Mouse (Mus musculus) liver, postnatal 0 days (tissue): ENCODE measurements around the gene Stradb. TPM values are rescaled to one million over a fixed set of nuclear protein-coding genes. Genes with fewer than 3 reads are reported as not detected.

Experiments used
- ATAC-seq: fragments of 200-750 bp; cut with Nextera tagmentation; 2 replicates; pipeline ENCODE4 v1.8.0; 2017; ENCODE audit warnings: mild to moderate bottlenecking, moderate library complexity
- DNase-seq: peaks from one replicate; pipeline ENCODE4 v3.0.0-alpha.2; 2016
- H3K27ac ChIP-seq: fragments of 300-500 bp; sonication (generic); 2 replicates; pipeline ENCODE4 v1.5.1; 2014; ENCODE audit warnings: antibody characterized with exemption, moderate library complexity, mild to moderate bottlenecking, low read depth
- H3K27me3 ChIP-seq: fragments of 300-500 bp; sonication (generic); 2 replicates; pipeline ENCODE4 v1.6.1; 2014; ENCODE audit warnings: low read length, control low read depth, mixed read lengths; ENCODE audit not compliant: insufficient read depth
- H3K36me3 ChIP-seq: fragments of 300-500 bp; sonication (generic); replicated peaks from 2 replicates; pipeline ENCODE4 v1.6.1; 2014; ENCODE audit warnings: mild to moderate bottlenecking, control low read depth, low read length, moderate library complexity, mixed read lengths; ENCODE audit not compliant: insufficient read depth
- H3K4me1 ChIP-seq: fragments of 300-500 bp; sonication (generic); 2 replicates; pipeline ENCODE4 v1.6.1; 2014; ENCODE audit warnings: antibody characterized with exemption, mild to moderate bottlenecking, control low read depth; ENCODE audit not compliant: insufficient read depth
- H3K4me2 ChIP-seq: fragments of 300-500 bp; sonication (generic); 2 replicates; pipeline ENCODE4 v1.6.1; 2014; ENCODE audit warnings: low read depth, mild to moderate bottlenecking, low read length, moderate library complexity, mixed read lengths
- H3K4me3 ChIP-seq: fragments of 300-500 bp; sonication (generic); 2 replicates; pipeline ENCODE4 v1.5.1; 2014; ENCODE audit warnings: low read depth, low read length
- H3K9ac ChIP-seq: fragments of 300-500 bp; sonication (generic); replicated peaks from 2 replicates; pipeline ENCODE4 v1.6.1; 2014; ENCODE audit warnings: mild to moderate bottlenecking, moderate library complexity
- H3K9me3 ChIP-seq: fragments of 300-500 bp; sonication (generic); 2 replicates; pipeline ENCODE4 v1.6.1; 2016; ENCODE audit warnings: mild to moderate bottlenecking, control low read depth, low read length, mixed read lengths
- CTCF ChIP-seq: sonication (generic); IDR thresholded peaks from 2 replicates; pipeline ENCODE4 v1.5.1; 2016; ENCODE audit warnings: antibody characterized with exemption, low read depth
- EP300 ChIP-seq: IDR thresholded peaks from 2 replicates; pipeline ENCODE4 v1.6.1; 2016; ENCODE audit warnings: antibody characterized with exemption, low read depth, mild to moderate bottlenecking
- WGBS: fragments of 180-500 bp; shearing (Covaris S2); extraction: QIAGEN DNeasy Blood & Tissue Kit; methylation state at CpG from one replicate; pipeline ENCODE4 v1.1.7; 2014; ENCODE audit not compliant: insufficient replicate concordance; 5-methylcytosine and 5-hydroxymethylcytosine counted together
- polyA plus RNA-seq: library from polyadenylated mRNA; unstranded; fragments of >200 nt; fragmentation: Nextera tagmentation; extraction: Ambion mirVana; gene quantifications from 2 replicates; pipeline ENCODE4 v1.2.1, GENCODE M21; 2015

The Stradb gene
- polyA plus RNA-seq, 1 experiment from 2014 or later, result 29.1 TPM

DNA sequence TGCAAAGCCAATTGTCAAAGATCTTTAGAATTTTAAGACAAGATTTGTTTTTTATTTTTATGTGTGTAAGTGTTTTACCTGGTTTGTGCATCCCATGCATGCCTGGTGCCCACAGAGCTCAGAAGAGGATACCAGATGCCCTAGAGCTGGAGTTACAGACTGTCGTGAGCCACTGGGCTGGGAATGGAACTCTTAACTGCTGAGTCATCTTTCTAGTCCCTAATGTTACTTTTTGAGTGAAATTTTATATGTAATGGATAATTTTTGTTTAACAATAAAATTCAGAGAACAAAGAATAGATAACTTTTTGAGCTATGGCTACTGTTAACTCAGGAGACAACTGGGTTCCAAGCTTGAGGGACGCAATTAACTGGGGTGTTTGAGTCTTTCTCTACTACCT lies 13.6 kb upstream of the Stradb start:
- ATAC-seq (no peak), DNase-seq (no peak)
- 0 out of 2 replicates have a peak overlapping the region, but pooled peaks have one; percentile 44 for H3K27ac ChIP-seq
- no peaks in the 10 kb centered on the region for H3K27me3 ChIP-seq
- H3K4me3 ChIP-seq, result no peak overlapping the region
- TF ChIP-seq CTCF, result no peak
- H3K4me2 ChIP-seq, result peak overlapping the region; percentile 30; the same call in 1 of the 2 replicates
- H3K4me1 ChIP-seq, result peaks cover 65% of the 10 kb centered on the region
- WGBS, result 64% methylated on average over 2 of the region's 2 CpGs
- H3K36me3 ChIP-seq, result no peaks in the 10 kb centered on the region; the same call in 1 of the 2 replicates
- no peaks in the 10 kb centered on the region for H3K9me3 ChIP-seq
- H3K9ac ChIP-seq, result 0 out of 2 replicates have a peak overlapping the region, but pooled peaks have one; percentile 22

DNA sequence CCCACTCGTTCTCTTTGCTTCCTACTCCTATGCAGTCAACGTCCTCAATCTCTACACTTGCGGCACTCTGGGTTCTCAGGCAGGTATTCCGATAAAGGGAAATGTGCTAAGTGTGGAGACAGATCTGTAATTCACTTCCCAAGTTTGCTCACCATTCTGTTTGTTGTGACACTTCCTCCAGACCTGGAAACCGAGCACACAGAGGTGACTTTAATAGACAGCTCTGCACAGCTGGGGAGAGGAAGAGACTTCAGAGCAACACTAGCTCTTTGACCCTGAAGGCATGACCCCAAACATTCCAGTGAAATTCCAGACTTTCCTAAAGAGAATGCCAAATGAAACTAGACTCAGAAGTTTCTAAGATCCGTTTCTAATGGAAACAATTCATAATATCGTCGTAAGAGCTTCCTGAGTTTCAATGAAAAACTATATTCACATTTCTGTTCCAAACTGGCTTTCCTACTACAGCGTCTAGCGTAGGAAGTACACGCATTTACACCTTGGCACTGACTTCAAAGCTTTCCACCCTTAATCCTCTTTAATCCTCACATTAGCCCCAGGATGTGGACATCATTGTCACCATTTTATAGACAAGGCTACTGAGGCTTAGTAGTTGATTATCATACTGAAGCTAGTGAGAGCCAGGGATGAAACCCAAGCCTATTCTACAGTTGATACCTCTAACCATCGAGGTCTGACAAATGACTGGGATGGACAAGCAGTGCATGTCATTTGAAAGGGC lies 12.0 kb upstream of the Stradb start:
- WGBS, result 58% methylated on average over 12 of the region's 12 CpGs
- peak overlapping the region; percentile 87 for H3K27ac ChIP-seq
- H3K27me3 ChIP-seq, result no peaks in the 10 kb centered on the region
- H3K4me3 ChIP-seq, result peak overlapping the region; percentile 11
- no peak for ATAC-seq
- DNase-seq, result no peak
- H3K4me1 ChIP-seq, result peaks cover 57% of the 10 kb centered on the region
- TF ChIP-seq CTCF, result no peak
- TF ChIP-seq EP300, result 0 out of 2 replicates have a peak, but pooled peaks have one; percentile 16
- H3K4me2 ChIP-seq, result peak overlapping the region; percentile 49
- peak overlapping the region; percentile 31 for H3K9ac ChIP-seq
- no peaks in the 10 kb centered on the region for H3K9me3 ChIP-seq
- H3K36me3 ChIP-seq, result no peaks in the 10 kb centered on the region; the same call in 1 of the 2 replicates

DNA sequence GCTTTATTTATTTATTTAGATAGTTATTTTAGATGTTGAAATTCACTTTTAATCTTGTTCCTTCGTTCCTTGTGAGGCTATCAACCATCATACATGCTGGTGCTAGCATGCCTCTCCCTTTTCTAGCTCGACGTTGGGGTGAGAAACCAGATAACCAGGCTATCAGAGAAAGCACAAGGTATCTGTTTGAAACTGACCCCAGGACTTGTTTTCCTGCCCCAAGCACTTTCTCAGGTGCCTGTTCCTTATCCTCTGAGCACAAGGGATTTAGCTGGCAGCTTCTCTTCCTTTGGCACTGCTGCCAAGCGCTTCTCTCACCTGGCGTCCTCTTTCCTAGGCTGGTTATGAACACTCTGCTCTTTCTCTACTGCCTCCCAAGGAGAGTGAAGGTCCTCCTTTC lies 10.9 kb upstream of the Stradb start:
- TF ChIP-seq EP300 (peak; percentile 99), CTCF (no peak)
- Histone ChIP-seq H3K4me3 (peak overlapping the region; percentile 1; the same call in 1 of the 2 replicates), H3K27me3 (no peaks in the 10 kb centered on the region), H3K36me3 (no peaks in the 10 kb centered on the region; the same call in 1 of the 2 replicates), H3K9ac (peak overlapping the region; percentile 39), H3K4me2 (peak overlapping the region; percentile 49), H3K4me1 (peaks cover 58% of the 10 kb centered on the region), H3K9me3 (no peaks in the 10 kb centered on the region), H3K27ac (peak overlapping the region; percentile 87)
- DNase-seq, result peak; percentile 44
- ATAC-seq, result peak; percentile 85
- WGBS, result 51% methylated on average over 5 of the region's 5 CpGs

DNA sequence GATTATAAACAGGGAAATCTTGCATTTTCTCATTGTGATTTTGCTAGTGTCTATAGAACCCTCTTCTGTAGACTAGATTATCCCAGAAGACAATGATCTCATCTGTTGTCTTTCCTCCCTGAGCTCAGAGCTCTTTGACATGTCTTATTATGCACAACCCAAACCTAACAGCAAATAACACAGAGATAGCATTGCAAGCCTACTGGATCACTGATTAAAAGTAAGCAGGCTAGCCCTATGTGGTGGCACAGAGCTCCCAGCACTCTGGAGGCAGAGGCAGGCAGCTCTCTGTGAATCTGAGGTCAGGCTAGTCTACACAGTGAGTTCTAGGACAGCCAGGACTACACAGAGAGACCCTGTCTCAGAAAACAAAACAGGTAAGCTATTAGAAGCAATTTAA lies 10.5 kb upstream of the Stradb start:
- H3K9me3 ChIP-seq, result no peaks in the 10 kb centered on the region
- H3K27ac ChIP-seq, result peak overlapping the region; percentile 87
- peaks cover 59% of the 10 kb centered on the region for H3K4me1 ChIP-seq
- no peak for DNase-seq
- H3K4me2 ChIP-seq, result peak overlapping the region; percentile 49
- no peaks in the 10 kb centered on the region; the same call in 1 of the 2 replicates for H3K36me3 ChIP-seq
- no peaks in the 10 kb centered on the region for H3K27me3 ChIP-seq
- peak; percentile 28 for ATAC-seq
- TF ChIP-seq EP300, result no peak
- TF ChIP-seq CTCF, result no peak
- H3K4me3 ChIP-seq, result peak overlapping the region; percentile 1; the same call in 1 of the 2 replicates
- H3K9ac ChIP-seq, result peak overlapping the region; percentile 39

DNA sequence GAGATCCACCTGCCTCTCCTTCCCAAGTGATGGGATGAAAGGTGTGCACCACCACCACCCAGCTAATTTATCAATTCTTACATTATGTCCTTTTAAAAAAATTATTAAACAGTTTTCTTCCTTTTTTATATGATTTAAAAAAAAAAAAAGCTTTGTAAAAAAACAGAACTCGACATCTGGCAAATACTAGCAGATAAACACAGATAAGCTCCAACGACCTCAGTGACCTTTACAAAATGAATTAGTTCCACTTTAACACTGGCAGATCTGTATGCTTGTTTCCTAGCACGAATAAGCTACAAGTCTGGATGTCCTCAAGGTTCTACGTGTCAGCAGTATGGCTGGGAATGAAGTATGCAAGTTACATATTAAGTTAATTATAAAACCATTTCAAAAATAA lies 5.8 kb upstream of the Stradb start:
- H3K27me3 ChIP-seq, result no peaks in the 10 kb centered on the region
- ATAC-seq (no peak), DNase-seq (no peak)
- H3K4me2 ChIP-seq, result peak overlapping the region; percentile 86
- TF ChIP-seq CTCF (no peak), EP300 (no peak)
- no peaks in the 10 kb centered on the region for H3K9me3 ChIP-seq
- peak overlapping the region; percentile 26; the same call in 1 of the 2 replicates for H3K9ac ChIP-seq
- H3K4me1 ChIP-seq, result peaks cover 46% of the 10 kb centered on the region
- H3K36me3 ChIP-seq, result no peaks in the 10 kb centered on the region; the same call in 1 of the 2 replicates
- peak overlapping the region; percentile 52; the same call in 1 of the 2 replicates for H3K27ac ChIP-seq
- 25% methylated on average over 4 of the region's 4 CpGs for WGBS
- peak overlapping the region; percentile 11 for H3K4me3 ChIP-seq

DNA sequence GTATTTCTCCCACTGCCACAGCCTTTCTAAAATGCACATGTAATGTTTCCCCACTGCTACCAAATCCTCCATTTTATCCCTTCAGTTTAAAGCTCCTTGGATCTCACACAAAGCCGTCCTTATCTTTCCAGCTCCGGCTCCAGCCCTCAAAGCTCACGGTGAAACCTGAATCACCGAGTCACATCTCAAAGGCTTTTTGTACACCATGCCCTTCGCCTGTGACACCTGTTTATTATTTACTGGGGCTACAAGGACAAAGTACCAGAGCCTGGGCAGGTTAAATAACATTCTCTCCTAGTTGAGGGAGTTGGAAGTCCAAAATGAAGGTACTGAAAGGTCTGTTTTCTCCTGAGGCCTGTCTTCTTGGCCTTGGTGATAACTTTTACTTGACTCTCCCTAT lies 3.3 kb upstream of the Stradb start:
- H3K4me2 ChIP-seq, result peak overlapping the region; percentile 86
- no peaks in the 10 kb centered on the region for H3K36me3 ChIP-seq

More for the DNA sequence above, 3.3 kb upstream of the Stradb start:
- no peaks in the 10 kb centered on the region for H3K9me3 ChIP-seq
- H3K4me1 ChIP-seq, result peaks cover 33% of the 10 kb centered on the region
- TF ChIP-seq CTCF (no peak), EP300 (no peak)
- WGBS, result 38% methylated on average over 5 of the region's 5 CpGs
- DNase-seq (no peak), ATAC-seq (no peak)
- H3K9ac ChIP-seq, result peak overlapping the region; percentile 98
- peak overlapping the region; percentile 89 for H3K4me3 ChIP-seq
- no peaks in the 10 kb centered on the region for H3K27me3 ChIP-seq
- peak overlapping the region; percentile 98 for H3K27ac ChIP-seq
